Mouse (Mus musculus): ENCODE results near the gene Hrh2. TPM values are rescaled to one million over a fixed set of nuclear protein-coding genes. Genes with fewer than 3 reads are reported as not detected.

The Hrh2 gene
- total RNA-seq, 2 experiments from 2014 or later: 2.8 to 7.8 TPM

- ATAC-seq (replicated peaks; ENCODE audit: poor library complexity): no peak
Measured at GRCm38 (mm10) chr13:54215266-54215665, 23.3 kb downstream of the Hrh2 start.

GRCm38 (mm10) chr13:54215777-54216316 is 23.9 kb downstream of the Hrh2 start:
- peak; percentile 71 for ATAC-seq (replicated peaks; ENCODE audit: poor library complexity)

- peak; percentile 69 for ATAC-seq (replicated peaks; ENCODE audit: poor library complexity)
Measured at GRCm38 (mm10) chr13:54218341-54218740, 26.4 kb downstream of the Hrh2 start.

DNA sequence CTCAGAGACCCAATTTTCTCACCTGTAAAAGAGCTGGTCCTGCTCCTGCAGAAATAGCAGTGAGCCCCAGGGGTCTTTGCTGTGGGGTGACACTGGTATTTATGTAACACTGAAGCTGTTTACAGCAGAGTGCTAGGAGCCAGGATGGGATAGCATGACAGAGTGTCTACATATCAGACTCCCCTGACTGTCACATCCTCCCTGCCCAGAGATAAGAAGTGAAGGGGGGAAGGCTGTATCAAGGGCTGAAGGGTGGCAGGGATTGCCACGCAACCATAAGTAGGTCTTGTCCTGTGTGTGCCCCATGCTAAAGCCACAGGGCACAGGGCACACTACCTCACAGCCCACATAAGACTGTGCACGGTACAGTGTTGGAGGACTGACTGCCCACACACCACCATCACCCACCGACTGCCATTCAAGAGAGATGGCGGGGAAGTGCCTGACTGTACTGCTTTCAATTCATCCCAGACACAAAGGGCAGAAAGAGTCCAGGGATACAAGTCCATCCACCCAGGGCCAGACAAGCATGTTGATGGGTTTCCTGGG is 29.8 kb downstream of the Hrh2 start:
- peak; percentile 17 for ATAC-seq (replicated peaks; ENCODE audit: poor library complexity)

DNA sequence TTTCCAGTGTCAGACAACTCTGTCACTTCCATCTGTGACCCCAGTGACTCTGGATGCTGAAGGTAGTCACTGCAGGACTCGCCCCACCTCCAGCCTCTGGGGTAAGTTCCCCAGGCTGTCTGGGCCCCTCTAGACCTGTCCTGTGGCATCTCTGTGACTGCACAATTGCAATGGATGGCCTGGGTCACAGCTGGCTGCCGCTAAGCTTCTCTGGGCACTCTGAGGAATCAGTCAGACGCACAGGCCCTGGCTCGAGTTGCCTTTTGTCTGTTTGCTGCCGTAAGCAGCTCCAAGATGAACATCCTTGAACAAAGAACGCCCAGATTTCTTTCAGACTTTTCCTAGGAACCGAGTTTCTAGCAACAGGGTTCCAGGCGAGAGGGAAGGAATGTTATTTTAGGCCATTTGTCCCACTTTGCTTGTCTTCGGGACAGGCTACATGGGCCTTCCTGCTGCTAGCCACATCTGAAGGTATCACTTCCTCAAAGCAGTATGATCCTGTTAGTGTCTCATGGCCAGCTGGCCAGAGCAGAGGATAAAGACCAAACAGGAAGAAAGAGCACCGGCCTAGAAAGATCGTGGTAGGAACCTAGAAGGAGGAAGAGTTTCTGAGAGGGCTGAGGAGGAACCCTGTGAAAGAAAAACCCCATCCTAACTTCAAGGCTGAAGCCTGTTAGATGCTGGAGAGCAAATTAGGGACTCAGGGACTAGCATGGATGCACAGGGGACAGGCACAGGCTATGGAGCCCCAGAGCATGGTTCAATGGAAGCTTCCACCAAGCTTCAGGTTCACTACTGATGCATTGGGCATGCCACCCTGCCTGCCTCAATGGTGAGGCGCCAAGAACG is 31.2 kb downstream of the Hrh2 start:
- ATAC-seq (replicated peaks; ENCODE audit: poor library complexity): peak; percentile 64

DNA sequence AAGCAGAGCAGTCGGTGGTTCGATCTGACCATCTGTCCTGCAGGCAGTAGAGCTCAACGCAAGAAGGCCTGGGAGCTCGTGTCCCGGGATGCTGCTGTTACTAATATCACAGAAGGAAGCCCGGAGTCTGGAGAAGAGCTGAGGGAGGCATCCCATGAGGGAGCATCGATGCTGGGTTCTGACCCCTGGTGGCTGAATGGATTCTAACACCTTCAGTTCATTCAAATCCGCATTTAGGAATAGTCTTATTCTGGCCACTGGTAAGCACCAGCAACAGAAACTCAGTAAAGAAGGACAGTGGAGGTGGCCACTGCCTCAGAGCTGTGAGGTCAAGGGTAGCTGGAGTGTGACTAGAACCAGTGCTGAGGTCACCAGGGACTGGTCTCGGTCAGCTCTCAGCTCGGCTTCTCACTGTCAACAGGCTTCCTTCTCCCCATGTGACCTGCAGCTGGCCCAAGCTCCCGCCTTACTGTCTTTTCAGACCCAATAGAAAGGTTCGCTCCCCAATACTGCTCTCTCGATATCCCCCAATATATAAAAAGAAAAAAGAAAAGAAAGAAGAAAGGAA is 36.1 kb downstream of the Hrh2 start:
- peak; percentile 68 for ATAC-seq (replicated peaks; ENCODE audit: poor library complexity)

DNA sequence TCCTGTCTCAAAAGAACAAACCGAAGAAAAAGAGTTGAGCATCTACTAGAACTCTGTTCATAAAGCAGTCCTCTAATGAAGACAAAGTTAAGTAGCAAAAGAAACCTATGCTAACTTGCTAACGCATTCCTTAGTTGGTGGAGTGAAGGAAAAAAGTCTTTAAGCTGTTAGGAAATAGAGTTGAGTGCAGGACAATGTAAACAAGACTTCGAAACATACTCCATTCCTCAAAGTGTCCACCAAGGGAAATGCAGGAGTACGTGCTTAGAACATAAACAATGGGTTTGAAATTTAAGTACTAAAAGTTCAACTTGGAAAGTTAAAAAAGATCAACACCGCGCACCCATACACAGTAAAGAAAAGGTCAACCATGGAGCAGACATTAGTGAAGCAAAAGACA is 38.2 kb downstream of the Hrh2 start:
- ATAC-seq (replicated peaks; ENCODE audit: poor library complexity): no peak

DNA sequence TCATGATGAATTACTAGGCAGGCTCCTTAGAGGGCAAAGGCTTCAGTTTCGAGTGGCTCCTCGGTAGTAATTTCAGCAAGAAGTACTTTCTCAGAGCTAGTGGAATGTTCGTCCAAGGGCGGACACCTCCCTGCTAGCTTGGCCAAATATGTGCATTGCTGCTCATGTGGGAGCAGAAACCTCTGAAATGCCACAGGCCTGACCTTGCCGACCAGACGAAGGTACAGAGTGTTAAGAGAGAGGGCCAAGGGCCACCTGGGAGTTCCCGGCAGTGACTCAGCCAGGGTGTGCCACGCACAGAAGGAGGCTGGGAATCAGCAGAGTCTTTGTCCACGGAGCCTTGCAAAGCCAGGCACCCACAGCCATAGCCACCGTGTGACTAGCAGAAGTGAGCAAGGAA is 39.9 kb downstream of the Hrh2 start:
- no peak for ATAC-seq (replicated peaks; ENCODE audit: poor library complexity)

GRCm38 (mm10) chr13:54237512-54237911 is 45.6 kb downstream of the Hrh2 start:
- no peak for ATAC-seq (replicated peaks; ENCODE audit: poor library complexity)

GRCm38 (mm10) chr13:54238585-54239323 is 46.8 kb downstream of the Hrh2 start:
- ATAC-seq (replicated peaks; ENCODE audit: poor library complexity): no peak

GRCm38 (mm10) chr13:54242380-54242779 is 50.5 kb downstream of the Hrh2 start:
- peak; percentile 71 for ATAC-seq (replicated peaks; ENCODE audit: poor library complexity)

- ATAC-seq (replicated peaks; ENCODE audit: poor library complexity): no peak
Measured at GRCm38 (mm10) chr13:54245204-54245603, 53.3 kb downstream of the Hrh2 start.

- peak; percentile 91 for ATAC-seq (replicated peaks; ENCODE audit: poor library complexity)
Measured at GRCm38 (mm10) chr13:54247545-54247944, 55.6 kb downstream of the Hrh2 start.

GRCm38 (mm10) chr13:54248436-54248995 is 56.6 kb downstream of the Hrh2 start:
- ATAC-seq (replicated peaks; ENCODE audit: poor library complexity): no peak

DNA sequence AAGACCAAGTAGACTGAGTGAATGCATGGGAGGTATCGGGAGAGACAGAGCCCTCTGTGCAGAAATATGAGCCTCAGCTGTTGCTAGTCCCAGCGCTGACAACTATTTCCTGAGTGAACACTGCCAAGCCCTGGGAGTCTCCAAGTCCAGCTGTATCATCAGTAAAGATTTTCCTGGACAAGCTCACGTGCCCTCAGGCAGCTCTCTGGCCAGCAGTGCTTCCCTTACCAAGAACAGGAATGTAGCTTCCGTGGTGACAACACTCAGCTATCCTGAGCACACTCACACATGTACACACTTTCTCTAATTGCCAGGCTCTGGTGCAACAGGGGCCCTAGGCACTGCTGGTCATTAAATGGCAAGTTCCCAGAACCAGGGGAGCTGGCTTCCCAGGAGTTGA is 57.1 kb downstream of the Hrh2 start:
- no peak for ATAC-seq (replicated peaks; ENCODE audit: poor library complexity)

- ATAC-seq (replicated peaks; ENCODE audit: poor library complexity): no peak
Measured at GRCm38 (mm10) chr13:54250346-54250745, 58.4 kb downstream of the Hrh2 start.

- ATAC-seq (replicated peaks; ENCODE audit: poor library complexity): no peak
Measured at GRCm38 (mm10) chr13:54251541-54252225, 59.8 kb downstream of the Hrh2 start.

- no peak for ATAC-seq (replicated peaks; ENCODE audit: poor library complexity)
Measured at GRCm38 (mm10) chr13:54257580-54258223, 65.8 kb downstream of the Hrh2 start.

DNA sequence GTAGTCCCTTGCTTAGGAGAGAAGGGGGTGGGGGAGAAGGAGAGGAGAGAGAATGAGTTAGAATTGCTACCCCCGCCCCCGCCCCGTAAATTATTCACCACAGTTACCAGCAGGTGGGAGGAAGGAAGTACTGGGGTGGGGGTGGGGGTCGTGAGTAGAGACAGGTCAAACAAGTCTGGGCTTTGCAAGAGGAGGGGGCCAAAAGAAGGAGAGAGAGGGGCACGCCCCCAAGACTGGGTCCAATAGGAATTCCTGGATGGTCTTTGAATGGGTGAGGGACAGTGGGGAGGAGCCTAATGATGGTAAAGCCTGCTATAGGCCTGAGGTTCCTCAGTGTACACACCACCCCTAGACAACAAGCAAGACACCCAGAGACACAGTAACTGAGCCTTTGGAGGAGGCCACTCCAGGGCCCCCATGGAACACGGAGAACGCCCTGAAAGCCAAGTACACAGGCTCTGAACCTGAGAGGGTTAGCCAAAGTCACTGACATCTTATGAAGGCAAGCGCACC is 66.4 kb downstream of the Hrh2 start:
- ATAC-seq (replicated peaks; ENCODE audit: poor library complexity): no peak

DNA sequence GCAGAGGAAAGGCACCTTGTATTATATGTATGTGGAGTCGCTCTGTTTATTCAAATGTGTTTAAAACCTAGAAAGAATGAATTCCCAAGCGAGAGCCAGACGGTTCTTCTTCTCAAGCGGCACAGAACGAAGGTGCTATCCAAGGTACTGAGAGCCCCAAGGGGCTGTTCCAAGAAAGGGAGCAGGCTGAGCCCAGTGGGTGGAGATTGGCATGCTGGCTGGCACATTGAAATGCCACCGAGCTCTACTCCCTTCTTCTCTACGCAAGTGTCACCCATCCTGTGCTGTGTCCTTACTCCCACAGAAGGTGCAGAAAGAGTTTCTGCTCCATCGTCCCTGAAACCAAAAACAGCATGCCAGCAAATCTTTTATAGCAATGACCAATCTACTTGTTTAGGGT is 68.4 kb downstream of the Hrh2 start:
- ATAC-seq (replicated peaks; ENCODE audit: poor library complexity): no peak
